Mouse (Mus musculus): ENCODE results near the gene Epb41l2.

DNA sequence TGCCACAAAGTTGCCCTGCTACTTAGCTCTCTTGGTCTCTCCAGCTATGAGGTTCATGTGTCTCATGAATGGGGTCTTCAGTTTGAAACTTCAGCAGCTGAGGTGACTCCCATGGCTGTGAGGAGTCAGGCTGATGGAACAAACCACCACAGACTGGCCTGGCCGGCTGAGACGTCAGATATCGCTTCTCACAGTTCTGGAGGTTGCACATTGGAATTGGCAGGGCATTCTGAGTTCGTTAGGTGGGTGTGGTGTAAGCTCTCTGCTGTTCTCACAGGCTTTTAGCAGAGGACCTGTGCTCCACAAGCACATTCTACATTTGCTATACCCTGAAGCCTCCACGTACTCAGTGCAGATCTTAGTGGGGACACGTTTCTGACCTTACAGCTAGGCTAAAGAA, 71.3 kb downstream of the Epb41l2 start:
- TF ChIP-seq CTCF (IDR thresholded peaks at IDR 0.05; ENCODE audit: low read depth, low read length) (no peak), POLR2A (IDR thresholded peaks at IDR 0.05; ENCODE audit: extremely low read depth, insufficient read depth, low read length) (no peak)
